Mouse (Mus musculus): ENCODE results near the gene Becn1. TPM values are rescaled to one million over a fixed set of nuclear protein-coding genes. Genes with fewer than 3 reads are reported as not detected.

The Becn1 gene
- polyA plus RNA-seq, 1 experiment from 2014 or later: 152 TPM

- Histone ChIP-seq H3K27ac (ENCODE audit: low read length) (no peak overlapping the region), H3K4me3 (ENCODE audit: low read depth, low read length) (no peak overlapping the region), H3K4me2 (replicated peaks; ENCODE audit: low read depth, low read length) (no peak overlapping the region), H3K4me1 (ENCODE audit: insufficient read depth, low read depth, low read length) (no peaks in the 10 kb centered on the region), H3K9me3 (ENCODE audit: low read length) (no peaks in the 10 kb centered on the region), H3K27me3 (replicated peaks; ENCODE audit: insufficient read depth, low read length) (no peaks in the 10 kb centered on the region), H3K9ac (replicated peaks; ENCODE audit: low read depth) (no peak overlapping the region), H3K36me3 (ENCODE audit: insufficient read depth, low read length) (no peaks in the 10 kb centered on the region)
- ATAC-seq (no peak), DNase-seq (ENCODE audit: low spot score) (no peak)
- 77% methylated on average over 3 of the region's 3 CpGs for WGBS
- TF ChIP-seq EP300 (IDR thresholded peaks at IDR 0.05) (no peak), CTCF (IDR thresholded peaks at IDR 0.05) (no peak)
Measured at GRCm38 (mm10) chr11:101311083-101311482, 9.0 kb upstream of the Becn1 start.

GRCm38 (mm10) chr11:101307744-101308143, 5.7 kb upstream of the Becn1 start:
- Histone ChIP-seq H3K36me3 (ENCODE audit: insufficient read depth, low read length) (no peaks in the 10 kb centered on the region), H3K27me3 (replicated peaks; ENCODE audit: insufficient read depth, low read length) (no peaks in the 10 kb centered on the region), H3K4me3 (ENCODE audit: low read depth, low read length) (no peak overlapping the region), H3K9ac (replicated peaks; ENCODE audit: low read depth) (no peak overlapping the region), H3K4me2 (replicated peaks; ENCODE audit: low read depth, low read length) (no peak overlapping the region), H3K9me3 (ENCODE audit: low read length) (no peaks in the 10 kb centered on the region), H3K4me1 (ENCODE audit: insufficient read depth, low read depth, low read length) (no peaks in the 10 kb centered on the region), H3K27ac (ENCODE audit: low read length) (no peak overlapping the region)
- TF ChIP-seq CTCF (IDR thresholded peaks at IDR 0.05) (no peak), EP300 (IDR thresholded peaks at IDR 0.05) (no peak)
- 11% methylated on average over 5 of the region's 5 CpGs for WGBS
- ATAC-seq: no peak
- no peak for DNase-seq (ENCODE audit: low spot score)

- Histone ChIP-seq H3K4me1 (ENCODE audit: insufficient read depth, low read depth, low read length) (peaks cover 8% of the 10 kb centered on the region), H3K27me3 (replicated peaks; ENCODE audit: insufficient read depth, low read length) (no peaks in the 10 kb centered on the region), H3K27ac (ENCODE audit: low read length) (peak overlapping the region; percentile 68), H3K4me2 (replicated peaks; ENCODE audit: low read depth, low read length) (peak overlapping the region; percentile 82), H3K36me3 (ENCODE audit: insufficient read depth, low read length) (peaks cover 13% of the 10 kb centered on the region), H3K4me3 (ENCODE audit: low read depth, low read length) (peak overlapping the region; percentile 92), H3K9me3 (ENCODE audit: low read length) (no peaks in the 10 kb centered on the region), H3K9ac (replicated peaks; ENCODE audit: low read depth) (peak overlapping the region; percentile 82)
- DNase-seq (ENCODE audit: low spot score): no peak
- WGBS: 10% methylated on average over 26 of the region's 26 CpGs
- ATAC-seq: no peak; the same call in 1 of the 2 replicates
- TF ChIP-seq EP300 (IDR thresholded peaks at IDR 0.05) (no peak), CTCF (IDR thresholded peaks at IDR 0.05) (no peak)
Measured at GRCm38 (mm10) chr11:101301299-101302003, 635 bp downstream of the Becn1 start.

- Histone ChIP-seq H3K4me3 (ENCODE audit: low read depth, low read length) (peak overlapping the region; percentile 92), H3K4me2 (replicated peaks; ENCODE audit: low read depth, low read length) (peak overlapping the region; percentile 82), H3K27me3 (replicated peaks; ENCODE audit: insufficient read depth, low read length) (no peaks in the 10 kb centered on the region), H3K9ac (replicated peaks; ENCODE audit: low read depth) (peak overlapping the region; percentile 82; the same call in 1 of the 2 replicates), H3K4me1 (ENCODE audit: insufficient read depth, low read depth, low read length) (peaks cover 8% of the 10 kb centered on the region), H3K36me3 (ENCODE audit: insufficient read depth, low read length) (peaks cover 13% of the 10 kb centered on the region), H3K9me3 (ENCODE audit: low read length) (no peaks in the 10 kb centered on the region), H3K27ac (ENCODE audit: low read length) (no peak overlapping the region)
- DNase-seq (ENCODE audit: low spot score): peak; percentile 5
- 56% methylated on average over 7 of the region's 7 CpGs for WGBS
- TF ChIP-seq CTCF (IDR thresholded peaks at IDR 0.05): peak; percentile 38
- TF ChIP-seq EP300 (IDR thresholded peaks at IDR 0.05): no peak
- no peak for ATAC-seq
Measured at GRCm38 (mm10) chr11:101300881-101301280, 1.2 kb downstream of the Becn1 start.

GRCm38 (mm10) chr11:101295191-101295590, 6.9 kb downstream of the Becn1 start:
- no peak for ATAC-seq
- H3K4me1 ChIP-seq (ENCODE audit: insufficient read depth, low read depth, low read length): no peaks in the 10 kb centered on the region
- no peak for TF ChIP-seq CTCF (IDR thresholded peaks at IDR 0.05)
- TF ChIP-seq EP300 (IDR thresholded peaks at IDR 0.05): no peak
- DNase-seq (ENCODE audit: low spot score): no peak
- no peak overlapping the region for H3K27ac ChIP-seq (ENCODE audit: low read length)
- H3K4me3 ChIP-seq (ENCODE audit: low read depth, low read length): no peak overlapping the region
- no peaks in the 10 kb centered on the region for H3K27me3 ChIP-seq (replicated peaks; ENCODE audit: insufficient read depth, low read length)
- H3K9me3 ChIP-seq (ENCODE audit: low read length): no peaks in the 10 kb centered on the region
- H3K36me3 ChIP-seq (ENCODE audit: insufficient read depth, low read length): peaks cover 45% of the 10 kb centered on the region
- 93% methylated on average over 8 of the region's 8 CpGs for WGBS
- H3K4me2 ChIP-seq (replicated peaks; ENCODE audit: low read depth, low read length): no peak overlapping the region
- no peak overlapping the region for H3K9ac ChIP-seq (replicated peaks; ENCODE audit: low read depth)

- ATAC-seq: no peak
- Histone ChIP-seq H3K4me2 (replicated peaks; ENCODE audit: low read depth, low read length) (no peak overlapping the region), H3K9me3 (ENCODE audit: low read length) (no peaks in the 10 kb centered on the region), H3K27me3 (replicated peaks; ENCODE audit: insufficient read depth, low read length) (no peaks in the 10 kb centered on the region), H3K4me3 (ENCODE audit: low read depth, low read length) (no peak overlapping the region), H3K36me3 (ENCODE audit: insufficient read depth, low read length) (peaks cover 39% of the 10 kb centered on the region), H3K9ac (replicated peaks; ENCODE audit: low read depth) (no peak overlapping the region), H3K27ac (ENCODE audit: low read length) (no peak overlapping the region), H3K4me1 (ENCODE audit: insufficient read depth, low read depth, low read length) (no peaks in the 10 kb centered on the region)
- no peak for DNase-seq (ENCODE audit: low spot score)
- WGBS: 94% methylated on average over 8 of the region's 8 CpGs
- TF ChIP-seq CTCF (IDR thresholded peaks at IDR 0.05) (no peak), EP300 (IDR thresholded peaks at IDR 0.05) (no peak)
Measured at GRCm38 (mm10) chr11:101291231-101291630, 10.9 kb downstream of the Becn1 start.

Data from lung, postnatal 0 days (tissue).